Mouse (Mus musculus) layer of hippocampus, adult 18-20 months (tissue): ENCODE data around the gene F2. TPM values are rescaled to one million over a fixed set of nuclear protein-coding genes. Genes with fewer than 3 reads are reported as not detected.

Source experiments
- DNase-seq, 2 experiments: peaks; one replicate each; pipeline ENCODE4 v3.0.0; 2022; ENCODE audit warnings: low spot score in 2 of 2
- total RNA-seq, 2 experiments: library from RNA; stranded (reverse); gene quantifications; 2 replicates each; pipeline ENCODE4 v1.2.3; 2021

F2 gene
- total RNA-seq, 2 experiments from 2014 or later, result not detected

DNA sequence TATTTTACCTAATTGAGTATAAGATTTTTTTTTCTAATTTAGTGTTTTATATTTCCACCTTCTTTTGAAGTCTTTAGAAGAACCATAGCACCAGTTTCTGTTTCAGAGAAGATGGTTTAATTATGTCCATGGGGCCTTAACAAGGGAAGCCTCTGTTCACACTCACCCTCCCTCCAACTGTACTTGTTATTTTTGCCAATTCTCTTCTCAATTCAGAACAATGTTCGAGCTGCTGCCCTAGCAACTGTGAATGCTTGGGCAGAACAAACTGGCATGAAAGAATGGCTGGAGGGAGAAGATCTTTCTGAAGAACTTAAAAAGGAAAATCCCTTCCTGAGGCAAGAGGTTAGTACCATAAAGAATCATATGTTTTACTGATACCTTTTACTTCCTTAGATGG lies 55.3 kb downstream of the F2 start:
- peak; percentile 7 to 56 for DNase-seq

Other genes starting within 250 kb of the F2 start
- 100 to 1,000 TPM; 111 to 121 TPM for gene 1110051M20Rik, start 191.7 kb downstream of the F2 start, total RNA-seq
- gene Lrp4, start 178.9 kb downstream of the F2 start, total RNA-seq, result 10 to 100 TPM; 27.2 to 31.2 TPM
- 100 to 1,000 TPM; 110 to 118 TPM for gene Ckap5, start 109.7 kb downstream of the F2 start, total RNA-seq
- 1 to 10 TPM; 7.2 to 9.4 TPM for gene Zfp408, start 13.4 kb upstream of the F2 start, total RNA-seq
- 10 to 100 TPM; 62.1 to 65.6 TPM for gene Arhgap1, start 13.4 kb upstream of the F2 start, total RNA-seq
- gene Atg13, start 74.2 kb upstream of the F2 start, total RNA-seq, result 10 to 100 TPM; 78.0 to 79.6 TPM
- 1 to 10 TPM; 7.1 TPM for gene Harbi1, start 74.4 kb upstream of the F2 start, total RNA-seq
- gene Ambra1, start 93.7 kb upstream of the F2 start, total RNA-seq, result 10 to 100 TPM; 51.1 to 52.3 TPM